Mouse (Mus musculus) fat pad, adult 2 months (tissue): ENCODE measurements around the gene Col15a1.

ENCODE experiments used
- DNase-seq: peaks from one replicate; pipeline ENCODE4 v3.0.0-alpha.2; 2011; ENCODE audit warnings: low read depth, low spot score; ENCODE audit errors: extremely low read depth

Gene Col15a1

GRCm38 (mm10) chr4:47228945-47229344, 21.0 kb downstream of the Col15a1 start:
- no peak for DNase-seq

GRCm38 (mm10) chr4:47230498-47230897, 22.5 kb downstream of the Col15a1 start:
- no peak for DNase-seq

GRCm38 (mm10) chr4:47231322-47231721, 23.4 kb downstream of the Col15a1 start:
- DNase-seq: no peak

GRCm38 (mm10) chr4:47233192-47233835, 25.4 kb downstream of the Col15a1 start:
- no peak for DNase-seq

- no peak for DNase-seq
These were observed 26.8 kb downstream of the Col15a1 start for GRCm38 (mm10) chr4:47234667-47235267.

- no peak for DNase-seq
These were observed 27.4 kb downstream of the Col15a1 start for GRCm38 (mm10) chr4:47235312-47235711.

GRCm38 (mm10) chr4:47236104-47236503, 28.1 kb downstream of the Col15a1 start:
- DNase-seq: no peak

- DNase-seq: no peak
These were observed 29.3 kb downstream of the Col15a1 start for GRCm38 (mm10) chr4:47237220-47237619.

GRCm38 (mm10) chr4:47239114-47239513, 31.2 kb downstream of the Col15a1 start:
- DNase-seq: no peak

- no peak for DNase-seq
These were observed 32.9 kb downstream of the Col15a1 start for GRCm38 (mm10) chr4:47240901-47241300.

- DNase-seq: no peak
These were observed 34.2 kb downstream of the Col15a1 start for GRCm38 (mm10) chr4:47242127-47242526.

- no peak for DNase-seq
These were observed 36.7 kb downstream of the Col15a1 start for GRCm38 (mm10) chr4:47244651-47245050.

GRCm38 (mm10) chr4:47245621-47246020, 37.7 kb downstream of the Col15a1 start:
- no peak for DNase-seq

GRCm38 (mm10) chr4:47246811-47247210, 38.9 kb downstream of the Col15a1 start:
- DNase-seq: no peak

- DNase-seq: no peak
These were observed 39.6 kb downstream of the Col15a1 start for GRCm38 (mm10) chr4:47247574-47247973.

- DNase-seq: no peak
These were observed 41.2 kb downstream of the Col15a1 start for GRCm38 (mm10) chr4:47249193-47249592.

GRCm38 (mm10) chr4:47251069-47251468, 43.1 kb downstream of the Col15a1 start:
- no peak for DNase-seq

GRCm38 (mm10) chr4:47251693-47252435, 43.9 kb downstream of the Col15a1 start:
- DNase-seq: no peak

GRCm38 (mm10) chr4:47252627-47253026, 44.7 kb downstream of the Col15a1 start:
- no peak for DNase-seq

- no peak for DNase-seq
These were observed 47.7 kb downstream of the Col15a1 start for GRCm38 (mm10) chr4:47255641-47256040.

GRCm38 (mm10) chr4:47258201-47258600, 50.2 kb downstream of the Col15a1 start:
- DNase-seq: no peak

- DNase-seq: no peak
These were observed 53.1 kb downstream of the Col15a1 start for GRCm38 (mm10) chr4:47261049-47261448.
